Mouse (Mus musculus): Measurements from ENCODE around the gene Cd207. TPM values are rescaled to one million over a fixed set of nuclear protein-coding genes. Genes with fewer than 3 reads are reported as not detected.

Cd207 gene
- polyA plus RNA-seq, 1 experiment from 2014 or later: 0.42 TPM

- Histone ChIP-seq H3K36me3 (ENCODE audit: control insufficient read depth, insufficient read depth) (no peaks in the 10 kb centered on the region), H3K9ac (ENCODE audit: low read length) (no peak overlapping the region), H3K4me3 (ENCODE audit: low read length) (no peak overlapping the region), H3K4me1 (ENCODE audit: control insufficient read depth, insufficient read depth, low read length) (no peaks in the 10 kb centered on the region; the same call in 1 of the 2 replicates), H3K27me3 (ENCODE audit: control insufficient read depth, insufficient read depth, low read length) (peaks cover 90% of the 10 kb centered on the region), H3K4me2 (ENCODE audit: low read depth, low read length) (no peak overlapping the region), H3K9me3 (replicated peaks; ENCODE audit: control insufficient read depth, low read length) (no peaks in the 10 kb centered on the region), H3K27ac (ENCODE audit: low read length) (no peak overlapping the region)
- ATAC-seq (replicated peaks; ENCODE audit: extremely low read depth, insufficient read depth, low FRiP score): no peak
- WGBS: under 1% methylated on average over 11 of the region's 11 CpGs
These were observed 23.3 kb upstream of the Cd207 start for GRCm38 (mm10) chr6:83701001-83701400.

- H3K36me3 ChIP-seq (ENCODE audit: control insufficient read depth, insufficient read depth): no peaks in the 10 kb centered on the region
- H3K9me3 ChIP-seq (replicated peaks; ENCODE audit: control insufficient read depth, low read length): no peaks in the 10 kb centered on the region
- no peak for ATAC-seq (replicated peaks; ENCODE audit: extremely low read depth, insufficient read depth, low FRiP score)
- H3K4me2 ChIP-seq (ENCODE audit: low read depth, low read length): no peak overlapping the region
- whole genome bisulfite sequencing: 5% methylated on average over 5 of the region's 5 CpGs
- H3K27me3 ChIP-seq (ENCODE audit: control insufficient read depth, insufficient read depth, low read length): peaks cover 90% of the 10 kb centered on the region
- no peak overlapping the region for H3K4me3 ChIP-seq (ENCODE audit: low read length)
- no peak overlapping the region for H3K9ac ChIP-seq (ENCODE audit: low read length)
- H3K27ac ChIP-seq (ENCODE audit: low read length): no peak overlapping the region
- no peaks in the 10 kb centered on the region; the same call in 1 of the 2 replicates for H3K4me1 ChIP-seq (ENCODE audit: control insufficient read depth, insufficient read depth, low read length)
These were observed 22.3 kb upstream of the Cd207 start for GRCm38 (mm10) chr6:83699971-83700370.

GRCm38 (mm10) chr6:83697932-83698331, 20.3 kb upstream of the Cd207 start:
- no peak overlapping the region for H3K27ac ChIP-seq (ENCODE audit: low read length)
- peaks cover 93% of the 10 kb centered on the region for H3K27me3 ChIP-seq (ENCODE audit: control insufficient read depth, insufficient read depth, low read length)
- WGBS: 8% methylated on average over 8 of the region's 8 CpGs
- H3K4me2 ChIP-seq (ENCODE audit: low read depth, low read length): no peak overlapping the region
- H3K4me3 ChIP-seq (ENCODE audit: low read length): no peak overlapping the region
- H3K4me1 ChIP-seq (ENCODE audit: control insufficient read depth, insufficient read depth, low read length): no peaks in the 10 kb centered on the region; the same call in 1 of the 2 replicates
- no peak overlapping the region for H3K9ac ChIP-seq (ENCODE audit: low read length)
- no peaks in the 10 kb centered on the region for H3K9me3 ChIP-seq (replicated peaks; ENCODE audit: control insufficient read depth, low read length)
- no peaks in the 10 kb centered on the region for H3K36me3 ChIP-seq (ENCODE audit: control insufficient read depth, insufficient read depth)
- no peak for ATAC-seq (replicated peaks; ENCODE audit: extremely low read depth, insufficient read depth, low FRiP score)

- H3K4me3 ChIP-seq (ENCODE audit: low read length): no peak overlapping the region
- no peak overlapping the region for H3K9ac ChIP-seq (ENCODE audit: low read length)
- no peak overlapping the region for H3K27ac ChIP-seq (ENCODE audit: low read length)
- H3K4me1 ChIP-seq (ENCODE audit: control insufficient read depth, insufficient read depth, low read length): no peaks in the 10 kb centered on the region
- no peaks in the 10 kb centered on the region for H3K36me3 ChIP-seq (ENCODE audit: control insufficient read depth, insufficient read depth)
- H3K27me3 ChIP-seq (ENCODE audit: control insufficient read depth, insufficient read depth, low read length): peaks cover 94% of the 10 kb centered on the region
- no peak for ATAC-seq (replicated peaks; ENCODE audit: extremely low read depth, insufficient read depth, low FRiP score)
- WGBS: 2% methylated on average over 7 of the region's 7 CpGs
- H3K4me2 ChIP-seq (ENCODE audit: low read depth, low read length): no peak overlapping the region
- H3K9me3 ChIP-seq (replicated peaks; ENCODE audit: control insufficient read depth, low read length): no peaks in the 10 kb centered on the region
These were observed 19.0 kb upstream of the Cd207 start for GRCm38 (mm10) chr6:83696684-83697083.

- H3K27me3 ChIP-seq (ENCODE audit: control insufficient read depth, insufficient read depth, low read length): peaks cover 95% of the 10 kb centered on the region
- no peaks in the 10 kb centered on the region for H3K4me1 ChIP-seq (ENCODE audit: control insufficient read depth, insufficient read depth, low read length)
- no peak for ATAC-seq (replicated peaks; ENCODE audit: extremely low read depth, insufficient read depth, low FRiP score)
- 2% methylated on average over 3 of the region's 3 CpGs for WGBS
- H3K4me2 ChIP-seq (ENCODE audit: low read depth, low read length): no peak overlapping the region
- H3K9ac ChIP-seq (ENCODE audit: low read length): no peak overlapping the region
- no peak overlapping the region for H3K27ac ChIP-seq (ENCODE audit: low read length)
- H3K4me3 ChIP-seq (ENCODE audit: low read length): no peak overlapping the region
- H3K36me3 ChIP-seq (ENCODE audit: control insufficient read depth, insufficient read depth): no peaks in the 10 kb centered on the region
- no peaks in the 10 kb centered on the region for H3K9me3 ChIP-seq (replicated peaks; ENCODE audit: control insufficient read depth, low read length)
These were observed 18.1 kb upstream of the Cd207 start for GRCm38 (mm10) chr6:83695731-83696130.

- ATAC-seq (replicated peaks; ENCODE audit: extremely low read depth, insufficient read depth, low FRiP score): no peak
These were observed 16.2 kb upstream of the Cd207 start for GRCm38 (mm10) chr6:83693835-83694234.

GRCm38 (mm10) chr6:83692962-83693361, 15.3 kb upstream of the Cd207 start:
- peaks cover 85% of the 10 kb centered on the region for H3K27me3 ChIP-seq (ENCODE audit: control insufficient read depth, insufficient read depth, low read length)
- H3K9me3 ChIP-seq (replicated peaks; ENCODE audit: control insufficient read depth, low read length): no peaks in the 10 kb centered on the region
- no peaks in the 10 kb centered on the region for H3K4me1 ChIP-seq (ENCODE audit: control insufficient read depth, insufficient read depth, low read length)
- H3K27ac ChIP-seq (ENCODE audit: low read length): no peak overlapping the region
- 2% methylated on average over 12 of the region's 12 CpGs for WGBS
- no peak overlapping the region for H3K9ac ChIP-seq (ENCODE audit: low read length)
- no peaks in the 10 kb centered on the region for H3K36me3 ChIP-seq (ENCODE audit: control insufficient read depth, insufficient read depth)
- no peak overlapping the region for H3K4me2 ChIP-seq (ENCODE audit: low read depth, low read length)
- no peak overlapping the region for H3K4me3 ChIP-seq (ENCODE audit: low read length)
- no peak for ATAC-seq (replicated peaks; ENCODE audit: extremely low read depth, insufficient read depth, low FRiP score)

More at GRCm38 (mm10) chr6:83693835-83694234, 16.2 kb upstream of the Cd207 start:
- 0% methylated on average over 9 of the region's 9 CpGs for WGBS
- no peaks in the 10 kb centered on the region for H3K36me3 ChIP-seq (ENCODE audit: control insufficient read depth, insufficient read depth)
- H3K4me1 ChIP-seq (ENCODE audit: control insufficient read depth, insufficient read depth, low read length): no peaks in the 10 kb centered on the region
- no peak overlapping the region for H3K4me3 ChIP-seq (ENCODE audit: low read length)
- H3K4me2 ChIP-seq (ENCODE audit: low read depth, low read length): no peak overlapping the region
- no peak overlapping the region for H3K9ac ChIP-seq (ENCODE audit: low read length)
- no peaks in the 10 kb centered on the region for H3K9me3 ChIP-seq (replicated peaks; ENCODE audit: control insufficient read depth, low read length)
- no peak overlapping the region for H3K27ac ChIP-seq (ENCODE audit: low read length)
- peaks cover 94% of the 10 kb centered on the region for H3K27me3 ChIP-seq (ENCODE audit: control insufficient read depth, insufficient read depth, low read length)

GRCm38 (mm10) chr6:83690936-83691335, 13.3 kb upstream of the Cd207 start:
- Histone ChIP-seq H3K9ac (ENCODE audit: low read length) (no peak overlapping the region), H3K9me3 (replicated peaks; ENCODE audit: control insufficient read depth, low read length) (no peaks in the 10 kb centered on the region), H3K4me1 (ENCODE audit: control insufficient read depth, insufficient read depth, low read length) (no peaks in the 10 kb centered on the region), H3K36me3 (ENCODE audit: control insufficient read depth, insufficient read depth) (no peaks in the 10 kb centered on the region), H3K27ac (ENCODE audit: low read length) (no peak overlapping the region), H3K4me3 (ENCODE audit: low read length) (no peak overlapping the region), H3K4me2 (ENCODE audit: low read depth, low read length) (no peak overlapping the region), H3K27me3 (ENCODE audit: control insufficient read depth, insufficient read depth, low read length) (peaks cover 67% of the 10 kb centered on the region)
- WGBS: 66% methylated on average over 2 of the region's 2 CpGs
- no peak for ATAC-seq (replicated peaks; ENCODE audit: extremely low read depth, insufficient read depth, low FRiP score)

- WGBS: 20% methylated on average over 4 of the region's 5 CpGs
- no peaks in the 10 kb centered on the region for H3K36me3 ChIP-seq (ENCODE audit: control insufficient read depth, insufficient read depth)
- peaks cover 66% of the 10 kb centered on the region for H3K27me3 ChIP-seq (ENCODE audit: control insufficient read depth, insufficient read depth, low read length)
- no peak overlapping the region for H3K9ac ChIP-seq (ENCODE audit: low read length)
- H3K27ac ChIP-seq (ENCODE audit: low read length): no peak overlapping the region
- no peak overlapping the region for H3K4me3 ChIP-seq (ENCODE audit: low read length)
- no peaks in the 10 kb centered on the region for H3K4me1 ChIP-seq (ENCODE audit: control insufficient read depth, insufficient read depth, low read length)
- H3K9me3 ChIP-seq (replicated peaks; ENCODE audit: control insufficient read depth, low read length): no peaks in the 10 kb centered on the region
- ATAC-seq (replicated peaks; ENCODE audit: extremely low read depth, insufficient read depth, low FRiP score): no peak
- H3K4me2 ChIP-seq (ENCODE audit: low read depth, low read length): no peak overlapping the region
These were observed 12.6 kb upstream of the Cd207 start for GRCm38 (mm10) chr6:83690277-83690676.

Data from heart, embryonic 16.5 days (tissue).